Mouse (Mus musculus) 3134 (cell line): ENCODE data around the gene Rassf3.

Experiments used
- DNase-seq: peaks from one replicate; pipeline ENCODE4 v3.0.0-alpha.2; 2011; ENCODE audit warnings: low spot score; ENCODE audit not compliant: insufficient read length; ENCODE audit errors: extremely low read depth

Rassf3 gene

GRCm38 (mm10) chr10:121465033-121465432 is 11.1 kb downstream of the Rassf3 start:
- no peak for DNase-seq

- DNase-seq: no peak
Observed at GRCm38 (mm10) chr10:121462162-121462881, 13.8 kb downstream of the Rassf3 start.

GRCm38 (mm10) chr10:121461404-121462161 is 14.6 kb downstream of the Rassf3 start:
- no peak for DNase-seq

- no peak for DNase-seq
Observed at GRCm38 (mm10) chr10:121459124-121459853, 16.9 kb downstream of the Rassf3 start.

GRCm38 (mm10) chr10:121458408-121458807 is 17.7 kb downstream of the Rassf3 start:
- DNase-seq: no peak

- DNase-seq: no peak
Observed at GRCm38 (mm10) chr10:121457381-121457780, 18.8 kb downstream of the Rassf3 start.

GRCm38 (mm10) chr10:121455517-121455916 is 20.6 kb downstream of the Rassf3 start:
- DNase-seq: no peak

GRCm38 (mm10) chr10:121454708-121455475 is 21.3 kb downstream of the Rassf3 start:
- no peak for DNase-seq

GRCm38 (mm10) chr10:121454033-121454432 is 22.1 kb downstream of the Rassf3 start:
- no peak for DNase-seq

GRCm38 (mm10) chr10:121445808-121446207 is 30.3 kb downstream of the Rassf3 start:
- no peak for DNase-seq

GRCm38 (mm10) chr10:121444198-121444597 is 31.9 kb downstream of the Rassf3 start:
- DNase-seq: no peak

GRCm38 (mm10) chr10:121443791-121444190 is 32.4 kb downstream of the Rassf3 start:
- peak; percentile 40 for DNase-seq

- DNase-seq: no peak
Observed at GRCm38 (mm10) chr10:121439310-121439731, 36.8 kb downstream of the Rassf3 start.

- DNase-seq: no peak
Observed at GRCm38 (mm10) chr10:121438109-121438508, 38.0 kb downstream of the Rassf3 start.

GRCm38 (mm10) chr10:121436693-121437092 is 39.5 kb downstream of the Rassf3 start:
- DNase-seq: no peak

GRCm38 (mm10) chr10:121436258-121436645 is 39.9 kb downstream of the Rassf3 start:
- DNase-seq: no peak

GRCm38 (mm10) chr10:121435546-121436257 is 40.4 kb downstream of the Rassf3 start:
- no peak for DNase-seq

GRCm38 (mm10) chr10:121434441-121435103 is 41.6 kb downstream of the Rassf3 start:
- no peak for DNase-seq

- no peak for DNase-seq
Observed at GRCm38 (mm10) chr10:121432635-121433280, 43.4 kb downstream of the Rassf3 start.
